Mouse (Mus musculus) kidney, adult 2 months (tissue): ENCODE measurements around the gene Ccdc194. TPM values are rescaled to one million over a fixed set of nuclear protein-coding genes. Genes with fewer than 3 reads are reported as not detected.

ENCODE experiments used
- DNase-seq: peaks from one replicate; pipeline ENCODE4 v3.0.0; 2021
- H3K27ac ChIP-seq: fragments of 200-500 bp; 2 replicates; pipeline ENCODE4 v1.5.1; 2012; ENCODE audit warnings: low read depth, low read length, control low read depth, inconsistent platforms; ENCODE audit not compliant: insufficient read depth
- H3K27me3 ChIP-seq: fragments of 200-500 bp; replicated peaks from 2 replicates; pipeline ENCODE4 v1.6.1; 2012; ENCODE audit warnings: mild to moderate bottlenecking, moderate library complexity, low read length, inconsistent platforms; ENCODE audit not compliant: control insufficient read depth, insufficient read depth
- H3K36me3 ChIP-seq: fragments of 200-500 bp; 2 replicates; pipeline ENCODE4 v1.6.1; 2012; ENCODE audit warnings: mild to moderate bottlenecking, moderate library complexity, low read length, inconsistent platforms; ENCODE audit not compliant: control insufficient read depth, insufficient read depth
- H3K4me1 ChIP-seq: fragments of 200-500 bp; 2 replicates; pipeline ENCODE4 v1.6.1; 2011; ENCODE audit warnings: low read length; ENCODE audit not compliant: control insufficient read depth, insufficient read depth
- H3K4me3 ChIP-seq: fragments of 200-500 bp; 2 replicates; pipeline ENCODE4 v1.5.1; 2011; ENCODE audit warnings: mild to moderate bottlenecking, low read depth, low read length, control low read depth; ENCODE audit not compliant: insufficient read depth
- CTCF ChIP-seq: fragments of 200-500 bp; conservative IDR thresholded peaks from 2 replicates; pipeline ENCODE4 v1.5.1; 2011; ENCODE audit warnings: low read depth, mild to moderate bottlenecking, control low read depth, low read length, moderate library complexity, mixed read lengths; ENCODE audit not compliant: insufficient read depth, insufficient read length
- POLR2A ChIP-seq: fragments of 200-500 bp; IDR thresholded peaks from one replicate; pipeline ENCODE4 v1.6.1; 2011; ENCODE audit warnings: low read depth, low read length, control low read depth
- WGBS: fragments of 180-500 bp; shearing (Covaris S2); methylation state at CpG from one replicate; pipeline ENCODE4 v1.1.7; 2018; 5-methylcytosine and 5-hydroxymethylcytosine counted together
- polyA plus RNA-seq: library from polyadenylated mRNA; depleted of rRNA; stranded (reverse); fragments of >200 nt; gene quantifications from 2 replicates; pipeline ENCODE4 v1.2.3, GENCODE M21; 2012

Gene Ccdc194
- polyA plus RNA-seq, 1 experiment, result 0.09 TPM

- WGBS, result under 1% methylated on average over 33 of the region's 33 CpGs
- Histone ChIP-seq H3K27ac (peak within 1 kb of the TSS; percentile 94), H3K4me1 (peaks cover 4% of the 10 kb centered on the region; the same call in 1 of the 2 replicates), H3K27me3 (no peaks in the 10 kb centered on the region), H3K4me3 (peak within 1 kb of the TSS; percentile 77), H3K36me3 (no peaks in the 10 kb centered on the region)
- TF ChIP-seq POLR2A (no peak), CTCF (no peak)
- peak; percentile 92 for DNase-seq
Observed at GRCm38 (mm10) chr8:71487691-71488445, 37.6 kb downstream of the Ccdc194 start, which contains the start of gene Gtpbp3. Gene Gtpbp3, plus strand, starts transcription at chr8:71488103.

- no peak for DNase-seq
- Histone ChIP-seq H3K27ac (no peak overlapping the region), H3K4me1 (peaks cover 4% of the 10 kb centered on the region; the same call in 1 of the 2 replicates), H3K27me3 (no peaks in the 10 kb centered on the region), H3K4me3 (peak overlapping the region; percentile 74), H3K36me3 (no peaks in the 10 kb centered on the region)
- WGBS, result 4% methylated on average over 7 of the region's 7 CpGs
- no peak for TF ChIP-seq POLR2A
- TF ChIP-seq CTCF, result no peak
Observed at GRCm38 (mm10) chr8:71486136-71486529, 39.4 kb downstream of the Ccdc194 start.

GRCm38 (mm10) chr8:71485142-71486135 is 40.1 kb downstream of the Ccdc194 start, which contains the start of gene Ano8:
Gene Ano8, minus strand, starts transcription at chr8:71485963.
- peak; percentile 90 for DNase-seq
- whole genome bisulfite sequencing, result 6% methylated on average over 57 of the region's 58 CpGs
- peak within 1 kb of the TSS; percentile 19 for H3K27ac ChIP-seq

GRCm38 (mm10) chr8:71484736-71485135 is 40.8 kb downstream of the Ccdc194 start:
- DNase-seq, result no peak
- Histone ChIP-seq H3K36me3 (no peaks in the 10 kb centered on the region), H3K27ac (no peak overlapping the region), H3K27me3 (no peaks in the 10 kb centered on the region), H3K4me1 (peaks cover 4% of the 10 kb centered on the region; the same call in 1 of the 2 replicates), H3K4me3 (no peak overlapping the region)
- TF ChIP-seq POLR2A, result no peak
- TF ChIP-seq CTCF, result no peak
- 95% methylated on average over 19 of the region's 19 CpGs for WGBS

More at GRCm38 (mm10) chr8:71485142-71486135, 40.1 kb downstream of the Ccdc194 start, which contains the start of gene Ano8:
- peak within 1 kb of the TSS; percentile 74 for H3K4me3 ChIP-seq
- H3K27me3 ChIP-seq, result no peaks in the 10 kb centered on the region
- peaks cover 4% of the 10 kb centered on the region; the same call in 1 of the 2 replicates for H3K4me1 ChIP-seq
- H3K36me3 ChIP-seq, result no peaks in the 10 kb centered on the region
- TF ChIP-seq POLR2A (no peak), CTCF (no peak)

DNA sequence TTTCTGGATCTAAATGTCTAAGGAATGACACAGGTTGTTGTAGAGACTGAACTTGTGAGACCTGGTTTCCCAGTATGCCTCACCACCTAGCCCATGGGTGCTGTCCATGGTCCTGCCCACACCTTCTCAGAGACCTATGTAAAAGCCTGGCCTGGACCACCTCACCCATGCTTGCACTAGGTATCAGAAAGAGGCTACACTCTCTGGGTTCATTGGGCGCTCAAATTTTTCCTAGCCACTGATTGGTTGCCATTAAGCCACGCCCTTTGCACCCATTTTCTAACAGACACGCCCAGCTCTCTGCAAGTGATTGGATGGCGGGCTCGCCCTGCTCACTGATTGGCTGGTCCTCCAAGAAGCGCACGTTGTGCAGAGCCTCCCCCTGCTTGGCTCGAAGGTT is 41.6 kb downstream of the Ccdc194 start:
- Histone ChIP-seq H3K36me3 (no peaks in the 10 kb centered on the region), H3K27me3 (no peaks in the 10 kb centered on the region), H3K27ac (no peak overlapping the region), H3K4me1 (no peaks in the 10 kb centered on the region), H3K4me3 (no peak overlapping the region)
- peak; percentile 50 for DNase-seq
- WGBS, result 68% methylated on average over 8 of the region's 8 CpGs
- TF ChIP-seq POLR2A (no peak), CTCF (no peak)

GRCm38 (mm10) chr8:71478943-71479342 is 46.6 kb downstream of the Ccdc194 start:
- 93% methylated on average over 11 of the region's 11 CpGs for WGBS
- no peaks in the 10 kb centered on the region for H3K36me3 ChIP-seq
- H3K4me3 ChIP-seq, result no peak overlapping the region
- no peaks in the 10 kb centered on the region for H3K27me3 ChIP-seq
- no peak for TF ChIP-seq POLR2A
- no peak for TF ChIP-seq CTCF
- peaks cover 2% of the 10 kb centered on the region; the same call in 1 of the 2 replicates for H3K4me1 ChIP-seq
- no peak for DNase-seq
- H3K27ac ChIP-seq, result no peak overlapping the region
